Mouse (Mus musculus): Measurements from ENCODE around the gene Gch1.

DNA sequence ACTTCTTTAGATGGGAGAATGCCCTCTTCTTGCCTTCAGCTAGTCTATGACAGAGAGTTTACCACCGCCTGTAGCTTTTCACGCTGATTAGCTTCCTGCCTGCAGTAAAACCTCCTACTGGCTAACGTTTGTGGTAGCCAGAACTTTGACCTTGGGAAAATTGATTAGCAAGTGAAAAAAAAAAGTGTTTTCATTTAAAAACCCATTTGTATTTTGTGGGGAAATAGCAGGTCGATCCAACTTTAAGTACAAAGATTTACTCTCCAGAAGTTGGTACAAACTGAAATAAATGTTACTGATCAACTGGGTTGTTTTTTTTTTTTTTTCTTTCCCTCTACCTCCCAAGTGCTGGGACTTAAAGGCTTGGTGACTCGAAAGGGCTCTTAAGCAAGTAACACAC is 2.6 kb upstream of the Gch1 start:
- TF ChIP-seq CTCF (IDR thresholded peaks at IDR 0.05; ENCODE audit: low read depth) (no peak), EP300 (optimal IDR thresholded peaks at IDR 0.05) (no peak)
